Mouse (Mus musculus) heart, postnatal 10 days (tissue): ENCODE data around the gene St6galnac5. TPM values are rescaled to one million over a fixed set of nuclear protein-coding genes. Genes with fewer than 3 reads are reported as not detected.

Experiments
- DNase-seq, 2 experiments: peaks; one replicate each; pipeline ENCODE4 v3.0.0; 2021
- intact Hi-C: fragments of 180-260 bp; cut with DNase I; formaldehyde crosslinking; loops from one replicate; pipeline ENCODE4 v1.15.1; 2025
- total RNA-seq, 2 experiments: library from RNA; stranded (reverse); gene quantifications; 2 replicates each; pipeline ENCODE4 v1.2.3; 2021

Gene St6galnac5
- total RNA-seq = not detected

DNA sequence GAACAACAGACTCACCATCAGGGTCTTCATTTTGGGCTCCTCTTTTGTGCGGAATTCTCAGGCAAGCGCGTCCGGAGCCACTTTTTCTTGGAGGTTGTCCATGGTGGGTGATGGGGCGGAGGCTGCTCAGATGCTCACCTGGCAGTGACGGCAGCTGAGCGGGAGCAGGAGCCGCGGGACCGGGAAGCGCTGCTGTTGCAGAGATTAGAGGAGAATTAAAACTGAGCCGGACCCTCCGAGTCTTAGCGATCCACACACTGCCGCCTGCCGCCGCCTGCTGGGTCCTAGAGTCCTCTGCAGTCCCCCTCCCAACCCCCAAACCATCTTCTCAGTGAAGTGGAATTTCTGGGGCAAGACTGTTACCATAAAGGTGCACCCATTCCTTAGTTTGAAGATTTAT is at the start of gene St6galnac5:
Gene St6galnac5, minus strand, starts transcription at position 259 of the 400 bp plus-strand sequence.
- intact Hi-C loops = no loop called here
- no peak for DNase-seq

DNA sequence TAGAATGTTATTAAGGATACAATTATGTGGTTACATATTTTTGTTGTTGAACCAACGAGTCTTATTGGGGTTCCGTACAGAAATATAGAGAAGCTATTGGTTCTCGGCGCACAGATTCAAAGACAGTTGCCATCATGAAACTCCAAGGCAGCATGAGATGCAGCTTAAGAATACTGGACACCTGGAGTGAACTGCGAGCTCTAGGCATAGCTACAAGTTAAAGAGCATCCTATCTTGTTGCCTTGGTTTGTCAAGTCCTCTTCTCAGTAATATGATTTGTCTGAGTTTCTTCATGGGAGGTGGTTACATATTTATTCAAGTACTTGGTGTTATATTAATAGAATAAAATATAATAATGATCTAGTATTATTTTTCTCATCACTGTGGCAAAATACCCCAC is 48.7 kb upstream of the St6galnac5 start:
- no peak for DNase-seq
- intact Hi-C loops = no loop called here

DNA sequence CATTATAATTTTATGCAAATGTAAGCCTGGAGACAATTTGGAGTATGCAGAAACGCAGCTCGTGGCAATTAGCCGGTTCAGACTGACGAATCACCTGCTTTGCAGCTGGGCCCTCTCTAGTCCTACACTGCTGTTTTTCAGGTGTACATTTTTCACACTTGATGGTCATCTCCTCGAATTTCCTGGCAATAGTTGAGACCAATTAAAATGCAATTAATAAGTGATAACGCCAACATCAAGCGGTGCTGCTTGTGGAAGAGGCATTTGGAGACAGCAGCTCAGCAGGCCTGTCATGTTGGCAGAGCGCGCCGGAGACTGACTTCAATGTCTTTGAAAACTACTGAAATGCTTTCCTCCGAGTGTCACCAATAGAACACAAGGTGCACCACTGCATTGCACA is 42.0 kb upstream of the St6galnac5 start:
- intact Hi-C loops = no loop called here
- DNase-seq = no peak

DNA sequence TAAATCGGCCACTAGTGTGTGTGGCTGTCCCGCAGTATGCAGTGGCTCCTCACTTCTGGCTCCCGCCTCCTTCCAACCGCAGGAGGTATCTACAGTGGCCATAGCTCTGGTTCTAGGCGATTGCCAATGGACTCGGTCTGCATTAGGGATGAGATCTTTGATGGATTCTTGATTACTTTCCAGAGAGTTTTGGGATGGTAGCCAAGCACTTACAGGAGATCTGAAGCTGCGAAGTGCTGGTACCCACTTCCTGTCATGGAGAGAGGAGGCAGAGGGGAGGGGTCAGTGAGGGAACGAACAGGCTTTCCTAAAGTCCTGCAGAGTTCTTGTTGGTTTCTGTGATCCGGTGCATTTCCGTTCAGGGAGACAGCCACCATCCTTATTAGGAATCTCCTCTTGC is 36.0 kb upstream of the St6galnac5 start:
- no peak for DNase-seq
- intact Hi-C loops = no loop called here

- no peak for DNase-seq
- intact Hi-C loops = no loop called here
Observed at GRCm38 (mm10) chr3:153016355-153016754, 34.3 kb upstream of the St6galnac5 start.

- intact Hi-C loops = no loop called here
- DNase-seq = no peak
Observed at GRCm38 (mm10) chr3:153006893-153007292, 24.8 kb upstream of the St6galnac5 start.

DNA sequence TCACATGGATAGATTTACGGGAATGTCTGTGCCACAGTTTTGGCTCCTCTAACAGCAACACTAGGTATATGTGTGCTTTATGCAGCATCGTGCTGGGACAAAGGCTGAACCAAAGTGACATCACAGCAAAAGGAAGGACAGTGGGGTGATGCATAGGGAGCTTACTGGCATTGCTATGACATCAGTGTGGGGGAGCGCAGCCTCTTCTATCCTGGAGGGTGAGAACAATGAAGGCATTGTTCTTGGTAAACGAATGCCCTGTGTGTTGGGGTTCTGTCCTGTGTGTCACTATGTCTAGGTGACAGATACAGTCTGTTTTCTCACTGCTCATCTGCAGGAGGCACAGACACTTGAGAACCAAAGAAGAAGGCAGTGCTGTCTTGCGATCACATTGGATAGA is 16.9 kb upstream of the St6galnac5 start:
- no peak for DNase-seq
- intact Hi-C loops = no loop called here

GRCm38 (mm10) chr3:152998106-152998505 is 16.1 kb upstream of the St6galnac5 start:
- DNase-seq = no peak
- intact Hi-C loops = no loop called here

DNA sequence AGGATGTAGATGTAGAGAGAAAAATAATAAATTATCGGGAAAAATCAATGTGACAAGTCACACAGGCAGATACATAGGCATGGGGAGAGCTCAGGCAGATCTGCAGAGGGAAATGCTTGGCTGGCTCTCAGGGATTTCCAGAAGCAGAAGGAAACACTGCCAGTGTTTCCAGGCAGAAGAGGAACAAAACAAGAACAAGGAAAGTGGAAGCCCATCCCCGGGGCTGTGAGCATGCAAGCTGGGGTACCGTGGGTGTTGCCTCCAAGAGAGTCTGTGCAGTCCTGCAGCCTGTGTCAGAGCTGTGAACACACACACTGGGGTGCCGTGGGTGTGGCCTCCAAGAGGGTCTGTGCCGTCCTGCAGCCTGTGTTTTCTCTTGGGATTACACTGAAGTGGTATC is 11.6 kb upstream of the St6galnac5 start:
- intact Hi-C loops = no loop called here

GRCm38 (mm10) chr3:152990787-152991186 is 8.7 kb upstream of the St6galnac5 start:
- no peak for DNase-seq
- intact Hi-C loops = no loop called here

More for the DNA sequence above, 11.6 kb upstream of the St6galnac5 start:
- DNase-seq = no peak

GRCm38 (mm10) chr3:152980978-152981974 is 770 bp downstream of the St6galnac5 start:
- no peak for DNase-seq
- intact Hi-C loops = no loop called here

DNA sequence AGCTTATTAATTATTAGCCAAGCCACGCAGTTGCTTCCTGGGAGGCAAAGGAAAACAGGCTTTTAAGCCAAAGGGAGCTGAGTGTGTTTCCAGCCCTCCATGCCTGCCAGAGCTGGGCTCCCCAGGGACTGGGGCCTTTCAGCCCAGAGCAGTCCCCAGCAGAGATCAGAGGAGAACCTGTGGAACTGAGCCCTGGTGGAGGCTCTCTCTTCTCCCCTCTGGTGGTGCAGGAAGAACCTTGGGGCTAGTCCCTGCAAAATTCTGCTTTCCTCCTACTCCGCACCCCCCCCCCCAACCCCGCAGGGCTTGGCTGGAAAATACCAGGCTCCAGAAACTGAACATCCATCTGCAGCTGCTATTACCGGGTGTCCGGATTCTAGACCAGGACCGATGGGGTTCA is 1.6 kb downstream of the St6galnac5 start:
- intact Hi-C loops = no loop called here
- no peak for DNase-seq

DNA sequence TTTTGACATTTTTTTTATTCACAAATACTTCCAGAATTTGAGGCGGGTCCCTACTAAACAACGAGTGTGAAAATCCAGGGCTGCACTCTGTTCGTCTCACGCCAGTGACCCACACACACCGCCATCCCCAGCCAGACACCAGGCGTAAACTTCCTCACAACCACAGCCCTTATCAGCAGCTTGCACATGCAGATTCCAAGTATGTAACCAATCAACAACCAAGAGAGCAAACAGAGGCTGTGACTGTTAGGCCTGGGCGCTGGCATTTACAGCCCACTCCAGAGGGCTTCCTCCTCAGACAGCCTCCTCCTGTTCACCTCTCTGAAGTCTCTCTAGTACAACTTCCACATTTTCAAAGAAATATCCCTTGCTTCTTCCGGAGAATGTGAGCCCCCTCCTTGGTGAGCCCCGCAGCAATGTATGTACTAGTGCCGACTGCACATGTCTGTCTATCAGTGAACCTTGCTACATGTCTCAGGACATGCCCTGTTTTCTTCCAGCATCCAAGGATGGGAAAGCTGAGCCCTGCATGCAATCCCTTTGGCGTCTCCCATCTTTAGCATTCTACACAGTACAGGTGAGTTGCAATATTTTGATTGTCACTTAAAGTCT is 2.5 kb downstream of the St6galnac5 start:
- intact Hi-C loops = no loop called here

GRCm38 (mm10) chr3:152971373-152971772 is 10.7 kb downstream of the St6galnac5 start:
- intact Hi-C loops = no loop called here
- DNase-seq = no peak

More for the DNA sequence above, 2.5 kb downstream of the St6galnac5 start:
- no peak for DNase-seq

- no peak for DNase-seq
- intact Hi-C loops = no loop called here
Observed at GRCm38 (mm10) chr3:152969774-152970347, 12.2 kb downstream of the St6galnac5 start.

- intact Hi-C loops = no loop called here
- no peak for DNase-seq
Observed at GRCm38 (mm10) chr3:152961855-152962376, 20.1 kb downstream of the St6galnac5 start.

GRCm38 (mm10) chr3:152958358-152959150 is 23.5 kb downstream of the St6galnac5 start:
- intact Hi-C loops = loop anchor here (2.0 kb wide), 1 partner anchor 174 kb away; no protein-coding TSS in a partner anchor
- DNase-seq = peak; percentile 42 to 66

GRCm38 (mm10) chr3:152956771-152957170 is 25.3 kb downstream of the St6galnac5 start:
- intact Hi-C loops = no loop called here

DNA sequence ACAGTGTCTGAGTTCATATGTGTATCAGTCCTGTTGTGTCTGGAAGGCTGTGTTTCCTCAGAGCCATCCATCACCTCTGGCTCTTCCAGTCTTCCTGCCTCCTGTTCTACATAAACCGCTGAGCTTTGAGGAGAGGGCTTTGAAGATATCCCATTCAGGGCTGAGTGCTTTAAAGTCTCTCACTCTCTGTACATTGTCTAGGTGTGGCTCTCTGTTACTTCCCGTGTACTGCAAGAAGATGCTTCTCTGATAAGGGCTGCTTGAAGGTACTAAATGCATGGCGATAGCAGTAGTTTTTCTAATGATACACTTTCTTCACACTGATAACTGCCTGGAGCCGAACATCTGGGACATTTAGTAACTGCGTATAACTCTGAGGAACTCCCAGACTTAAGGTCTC is 26.0 kb downstream of the St6galnac5 start:
- DNase-seq = no peak
- intact Hi-C loops = no loop called here

More at GRCm38 (mm10) chr3:152956771-152957170, 25.3 kb downstream of the St6galnac5 start:
- DNase-seq = no peak
